Mouse (Mus musculus): ENCODE data around the gene Jag1.

DNA sequence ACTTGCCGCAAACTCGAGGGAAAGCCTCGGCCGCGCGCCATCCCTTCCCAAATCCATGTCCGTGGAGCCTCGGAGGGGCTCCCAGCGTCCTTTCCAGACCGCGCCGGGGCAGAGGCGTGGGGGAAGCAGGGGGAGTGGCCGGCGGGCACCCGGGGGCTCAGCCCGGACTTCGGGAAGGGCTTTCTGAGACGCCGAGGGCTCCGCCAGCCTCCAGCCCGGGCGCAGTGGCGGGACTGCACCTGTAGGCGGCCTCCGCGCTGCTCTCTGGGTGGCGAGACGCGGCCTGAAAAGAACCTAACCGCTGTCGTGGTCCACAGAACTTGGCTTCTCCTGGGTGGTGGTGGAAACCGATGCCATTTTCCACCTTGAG lies 862 bp upstream of the Jag1 start:
- peak; percentile 72 for TF ChIP-seq CTCF (conservative IDR thresholded peaks at IDR 0.05; ENCODE audit: insufficient read depth, insufficient read length, low read depth, low read length)
- TF ChIP-seq POLR2A (IDR thresholded peaks at IDR 0.05; ENCODE audit: low read depth, low read length), result no peak

All from kidney, adult 2 months (tissue).